Mouse (Mus musculus): ENCODE measurements around the gene Pxdn. TPM values are rescaled to one million over a fixed set of nuclear protein-coding genes. Genes with fewer than 3 reads are reported as not detected.

Pxdn gene
- polyA plus RNA-seq, 1 experiment from 2014 or later: 116 TPM

GRCm38 (mm10) chr12:29961041-29961440 lies 23.6 kb downstream of the Pxdn start:
- peaks cover 9% of the 10 kb centered on the region; the same call in 1 of the 2 replicates for H3K36me3 ChIP-seq (ENCODE audit: control insufficient read depth, insufficient read depth, low read length)
- ATAC-seq (replicated peaks; ENCODE audit: low FRiP score, low TSS enrichment, low read depth): no peak
- 79% methylated on average over 1 of the region's 1 CpGs for WGBS

GRCm38 (mm10) chr12:29965016-29965415 lies 27.6 kb downstream of the Pxdn start:
- Histone ChIP-seq H3K27me3 (replicated peaks; ENCODE audit: control insufficient read depth, insufficient read depth, low read length) (no peaks in the 10 kb centered on the region), H3K4me2 (ENCODE audit: low read length) (no peak overlapping the region), H3K4me3 (ENCODE audit: low read depth, low read length) (no peak overlapping the region), H3K4me1 (replicated peaks; ENCODE audit: control insufficient read depth, insufficient read depth, low read length) (peaks cover 11% of the 10 kb centered on the region), H3K9me3 (ENCODE audit: control insufficient read depth, low read length) (no peaks in the 10 kb centered on the region), H3K9ac (ENCODE audit: low read length) (no peak overlapping the region), H3K27ac (ENCODE audit: low read depth) (no peak overlapping the region), H3K36me3 (ENCODE audit: control insufficient read depth, insufficient read depth, low read length) (peaks cover 9% of the 10 kb centered on the region; the same call in 1 of the 2 replicates)
- ATAC-seq (replicated peaks; ENCODE audit: low FRiP score, low TSS enrichment, low read depth) (no peak), DNase-seq (ENCODE audit: low spot score) (no peak)
- 85% methylated on average over 6 of the region's 6 CpGs for WGBS

More at GRCm38 (mm10) chr12:29961041-29961440, 23.6 kb downstream of the Pxdn start:
- Histone ChIP-seq H3K4me2 (ENCODE audit: low read length) (no peak overlapping the region), H3K9me3 (ENCODE audit: control insufficient read depth, low read length) (no peaks in the 10 kb centered on the region), H3K9ac (ENCODE audit: low read length) (no peak overlapping the region), H3K27me3 (replicated peaks; ENCODE audit: control insufficient read depth, insufficient read depth, low read length) (no peaks in the 10 kb centered on the region), H3K27ac (ENCODE audit: low read depth) (no peak overlapping the region), H3K4me3 (ENCODE audit: low read depth, low read length) (no peak overlapping the region), H3K4me1 (replicated peaks; ENCODE audit: control insufficient read depth, insufficient read depth, low read length) (peaks cover 9% of the 10 kb centered on the region)
- no peak for DNase-seq (ENCODE audit: low spot score)

GRCm38 (mm10) chr12:29971795-29972464 lies 34.5 kb downstream of the Pxdn start:
- 0 out of 2 replicates have a peak overlapping the region, but pooled peaks have one; percentile 8 for H3K27ac ChIP-seq (ENCODE audit: low read depth)
- H3K27me3 ChIP-seq (replicated peaks; ENCODE audit: control insufficient read depth, insufficient read depth, low read length): no peaks in the 10 kb centered on the region
- no peaks in the 10 kb centered on the region for H3K9me3 ChIP-seq (ENCODE audit: control insufficient read depth, low read length)
- ATAC-seq (replicated peaks; ENCODE audit: low FRiP score, low TSS enrichment, low read depth): no peak
- DNase-seq (ENCODE audit: low spot score): no peak
- no peak overlapping the region for H3K9ac ChIP-seq (ENCODE audit: low read length)
- H3K4me1 ChIP-seq (replicated peaks; ENCODE audit: control insufficient read depth, insufficient read depth, low read length): peaks cover 18% of the 10 kb centered on the region
- WGBS: 77% methylated on average over 7 of the region's 7 CpGs
- no peak overlapping the region for H3K4me2 ChIP-seq (ENCODE audit: low read length)
- peaks cover 29% of the 10 kb centered on the region for H3K36me3 ChIP-seq (ENCODE audit: control insufficient read depth, insufficient read depth, low read length)
- no peak overlapping the region for H3K4me3 ChIP-seq (ENCODE audit: low read depth, low read length)

- no peak for ATAC-seq (replicated peaks; ENCODE audit: low FRiP score, low TSS enrichment, low read depth)
- WGBS: 47% methylated on average over 6 of the region's 6 CpGs
- no peaks in the 10 kb centered on the region for H3K9me3 ChIP-seq (ENCODE audit: control insufficient read depth, low read length)
- no peak for DNase-seq (ENCODE audit: low spot score)
- no peak overlapping the region for H3K4me3 ChIP-seq (ENCODE audit: low read depth, low read length)
- no peak overlapping the region for H3K9ac ChIP-seq (ENCODE audit: low read length)
- peaks cover 18% of the 10 kb centered on the region for H3K4me1 ChIP-seq (replicated peaks; ENCODE audit: control insufficient read depth, insufficient read depth, low read length)
- H3K27ac ChIP-seq (ENCODE audit: low read depth): 0 out of 2 replicates have a peak overlapping the region, but pooled peaks have one; percentile 8
- H3K36me3 ChIP-seq (ENCODE audit: control insufficient read depth, insufficient read depth, low read length): peaks cover 31% of the 10 kb centered on the region
- H3K4me2 ChIP-seq (ENCODE audit: low read length): no peak overlapping the region
- H3K27me3 ChIP-seq (replicated peaks; ENCODE audit: control insufficient read depth, insufficient read depth, low read length): no peaks in the 10 kb centered on the region
Measured at GRCm38 (mm10) chr12:29972533-29972932, 35.1 kb downstream of the Pxdn start.

- no peaks in the 10 kb centered on the region for H3K9me3 ChIP-seq (ENCODE audit: control insufficient read depth, low read length)
- 94% methylated on average over 8 of the region's 8 CpGs for WGBS
- H3K4me1 ChIP-seq (replicated peaks; ENCODE audit: control insufficient read depth, insufficient read depth, low read length): no peaks in the 10 kb centered on the region
- no peak overlapping the region for H3K4me3 ChIP-seq (ENCODE audit: low read depth, low read length)
- ATAC-seq (replicated peaks; ENCODE audit: low FRiP score, low TSS enrichment, low read depth) (no peak), DNase-seq (ENCODE audit: low spot score) (no peak)
- H3K27ac ChIP-seq (ENCODE audit: low read depth): no peak overlapping the region
- H3K9ac ChIP-seq (ENCODE audit: low read length): no peak overlapping the region
- H3K36me3 ChIP-seq (ENCODE audit: control insufficient read depth, insufficient read depth, low read length): peaks cover 76% of the 10 kb centered on the region
- H3K27me3 ChIP-seq (replicated peaks; ENCODE audit: control insufficient read depth, insufficient read depth, low read length): no peaks in the 10 kb centered on the region
- no peak overlapping the region for H3K4me2 ChIP-seq (ENCODE audit: low read length)
Measured at GRCm38 (mm10) chr12:29980076-29980475, 42.7 kb downstream of the Pxdn start.

GRCm38 (mm10) chr12:29981722-29982293 lies 44.4 kb downstream of the Pxdn start:
- H3K4me1 ChIP-seq (replicated peaks; ENCODE audit: control insufficient read depth, insufficient read depth, low read length): no peaks in the 10 kb centered on the region
- H3K4me2 ChIP-seq (ENCODE audit: low read length): no peak overlapping the region
- no peaks in the 10 kb centered on the region for H3K27me3 ChIP-seq (replicated peaks; ENCODE audit: control insufficient read depth, insufficient read depth, low read length)
- ATAC-seq (replicated peaks; ENCODE audit: low FRiP score, low TSS enrichment, low read depth): no peak
- 88% methylated on average over 7 of the region's 7 CpGs for WGBS
- DNase-seq (ENCODE audit: low spot score): no peak
- H3K9me3 ChIP-seq (ENCODE audit: control insufficient read depth, low read length): no peaks in the 10 kb centered on the region
- H3K9ac ChIP-seq (ENCODE audit: low read length): no peak overlapping the region
- peaks cover 76% of the 10 kb centered on the region for H3K36me3 ChIP-seq (ENCODE audit: control insufficient read depth, insufficient read depth, low read length)
- no peak overlapping the region for H3K27ac ChIP-seq (ENCODE audit: low read depth)
- H3K4me3 ChIP-seq (ENCODE audit: low read depth, low read length): no peak overlapping the region

- no peak overlapping the region for H3K4me2 ChIP-seq (ENCODE audit: low read length)
- no peak overlapping the region for H3K27ac ChIP-seq (ENCODE audit: low read depth)
- H3K9ac ChIP-seq (ENCODE audit: low read length): no peak overlapping the region
- WGBS: 94% methylated on average over 9 of the region's 9 CpGs
- H3K27me3 ChIP-seq (replicated peaks; ENCODE audit: control insufficient read depth, insufficient read depth, low read length): no peaks in the 10 kb centered on the region
- DNase-seq (ENCODE audit: low spot score) (no peak), ATAC-seq (replicated peaks; ENCODE audit: low FRiP score, low TSS enrichment, low read depth) (no peak)
- no peaks in the 10 kb centered on the region for H3K4me1 ChIP-seq (replicated peaks; ENCODE audit: control insufficient read depth, insufficient read depth, low read length)
- H3K9me3 ChIP-seq (ENCODE audit: control insufficient read depth, low read length): no peaks in the 10 kb centered on the region
- peaks cover 83% of the 10 kb centered on the region for H3K36me3 ChIP-seq (ENCODE audit: control insufficient read depth, insufficient read depth, low read length)
- no peak overlapping the region for H3K4me3 ChIP-seq (ENCODE audit: low read depth, low read length)
Measured at GRCm38 (mm10) chr12:29983190-29983589, 45.8 kb downstream of the Pxdn start.

- Histone ChIP-seq H3K27me3 (replicated peaks; ENCODE audit: control insufficient read depth, insufficient read depth, low read length) (no peaks in the 10 kb centered on the region), H3K9ac (ENCODE audit: low read length) (no peak overlapping the region), H3K36me3 (ENCODE audit: control insufficient read depth, insufficient read depth, low read length) (peaks cover 91% of the 10 kb centered on the region), H3K4me2 (ENCODE audit: low read length) (no peak overlapping the region), H3K4me1 (replicated peaks; ENCODE audit: control insufficient read depth, insufficient read depth, low read length) (no peaks in the 10 kb centered on the region), H3K27ac (ENCODE audit: low read depth) (no peak overlapping the region), H3K9me3 (ENCODE audit: control insufficient read depth, low read length) (no peaks in the 10 kb centered on the region), H3K4me3 (ENCODE audit: low read depth, low read length) (no peak overlapping the region)
- WGBS: 95% methylated on average over 6 of the region's 6 CpGs
- DNase-seq (ENCODE audit: low spot score) (no peak), ATAC-seq (replicated peaks; ENCODE audit: low FRiP score, low TSS enrichment, low read depth) (no peak)
Measured at GRCm38 (mm10) chr12:29985126-29985525, 47.7 kb downstream of the Pxdn start.

- 86% methylated on average over 10 of the region's 10 CpGs for WGBS
- H3K27me3 ChIP-seq (replicated peaks; ENCODE audit: control insufficient read depth, insufficient read depth, low read length): no peaks in the 10 kb centered on the region
- no peak overlapping the region for H3K4me3 ChIP-seq (ENCODE audit: low read depth, low read length)
- H3K36me3 ChIP-seq (ENCODE audit: control insufficient read depth, insufficient read depth, low read length): peaks cover 98% of the 10 kb centered on the region
- no peak for DNase-seq (ENCODE audit: low spot score)
- no peak overlapping the region for H3K4me2 ChIP-seq (ENCODE audit: low read length)
- H3K9ac ChIP-seq (ENCODE audit: low read length): no peak overlapping the region
- no peaks in the 10 kb centered on the region for H3K9me3 ChIP-seq (ENCODE audit: control insufficient read depth, low read length)
- H3K27ac ChIP-seq (ENCODE audit: low read depth): no peak overlapping the region
- H3K4me1 ChIP-seq (replicated peaks; ENCODE audit: control insufficient read depth, insufficient read depth, low read length): no peaks in the 10 kb centered on the region
- no peak for ATAC-seq (replicated peaks; ENCODE audit: low FRiP score, low TSS enrichment, low read depth)
Measured at GRCm38 (mm10) chr12:29986241-29986640, 48.8 kb downstream of the Pxdn start.

Measured in intestine, embryonic 14.5 days (tissue).